Mouse (Mus musculus): Measurements from ENCODE around the gene Tnnt3.

The Tnnt3 gene

DNA sequence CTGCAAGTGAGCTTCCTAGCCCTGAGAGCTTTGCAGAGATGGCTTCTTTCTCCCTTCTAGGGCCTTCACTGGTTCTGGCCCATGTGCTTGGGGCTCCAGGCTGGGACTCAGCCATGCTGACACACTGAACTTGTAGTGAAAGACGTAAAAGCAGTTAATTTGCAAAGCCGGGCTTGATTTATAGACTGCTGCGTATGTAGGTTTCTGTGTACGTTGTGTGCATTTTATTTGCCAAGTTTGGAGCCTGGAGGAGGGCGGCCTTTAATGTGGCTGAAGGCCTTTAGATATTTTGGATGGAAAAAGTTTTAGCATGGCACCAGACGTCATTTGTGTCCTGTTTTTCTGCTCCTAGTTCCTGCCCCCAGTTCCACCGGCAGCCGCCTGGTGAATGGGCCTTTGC, 41.2 kb downstream of the Tnnt3 start:
- DNase-seq (ENCODE audit: low read depth, low spot score): no peak

DNA sequence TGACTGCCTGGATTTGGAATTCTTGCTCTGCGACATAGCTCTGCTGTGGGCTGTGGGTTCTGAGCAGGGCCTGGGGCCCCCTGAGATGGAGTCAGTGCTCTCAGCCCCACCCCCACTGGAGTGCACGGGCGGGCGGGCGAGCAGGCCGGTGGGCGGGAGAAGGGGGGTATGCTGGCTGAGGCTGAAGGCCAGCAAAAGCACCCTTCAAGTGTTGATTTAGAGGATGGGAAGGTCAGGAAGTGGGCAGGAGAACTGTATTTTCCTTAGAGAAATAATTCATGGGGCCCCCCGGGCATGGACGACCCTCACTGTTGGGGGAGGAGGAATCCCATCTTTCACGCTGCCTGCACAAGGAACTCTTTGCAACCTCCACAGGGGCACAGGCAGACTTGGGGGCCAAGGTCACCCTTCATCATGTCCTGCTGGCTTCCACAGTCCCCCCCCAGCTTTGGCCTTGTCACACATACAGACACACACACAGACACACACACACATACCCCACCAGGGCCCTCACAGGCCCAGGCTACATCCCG, 44.2 kb downstream of the Tnnt3 start:
- no peak for DNase-seq (ENCODE audit: low read depth, low spot score)

DNA sequence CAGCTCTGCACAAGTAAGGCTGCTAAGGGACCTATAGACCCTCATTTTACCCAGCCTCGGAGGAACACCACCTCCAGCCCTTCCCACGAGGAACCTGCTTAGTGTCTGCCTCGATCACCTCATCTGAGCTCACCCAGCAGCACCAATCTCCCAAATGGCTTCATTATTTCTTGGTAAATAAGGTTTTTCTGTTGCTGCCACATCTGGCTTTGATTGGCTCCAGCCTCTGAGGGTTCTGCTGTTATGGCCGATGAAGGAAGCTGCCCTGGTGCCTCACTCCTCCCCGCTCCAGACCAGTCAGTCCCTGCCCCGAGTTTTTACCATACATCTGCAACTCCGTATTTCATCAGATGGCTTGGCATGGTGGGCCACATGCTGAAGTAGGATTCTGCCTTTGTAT, 47.3 kb downstream of the Tnnt3 start:
- DNase-seq (ENCODE audit: low read depth, low spot score): no peak

DNA sequence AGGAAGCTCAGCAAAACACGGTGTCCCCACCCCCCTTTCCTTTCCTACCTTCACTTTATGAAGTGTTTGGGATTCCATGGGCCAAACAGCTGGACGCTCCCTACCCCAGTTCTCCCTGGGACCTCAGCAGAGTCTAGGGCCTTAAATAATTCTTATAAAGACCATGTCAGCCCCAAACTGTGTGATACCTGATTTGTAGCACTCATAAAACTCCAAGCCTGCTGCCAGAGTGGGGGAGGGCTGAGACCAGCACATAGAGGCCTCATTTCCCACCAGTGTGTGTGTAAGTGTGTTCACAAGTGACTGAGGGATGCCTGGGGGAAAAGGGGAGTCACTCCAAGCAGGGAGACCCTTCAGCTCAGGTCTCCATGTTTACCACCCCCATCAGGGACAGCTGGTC, 49.2 kb downstream of the Tnnt3 start:
- DNase-seq (ENCODE audit: low read depth, low spot score): no peak

DNA sequence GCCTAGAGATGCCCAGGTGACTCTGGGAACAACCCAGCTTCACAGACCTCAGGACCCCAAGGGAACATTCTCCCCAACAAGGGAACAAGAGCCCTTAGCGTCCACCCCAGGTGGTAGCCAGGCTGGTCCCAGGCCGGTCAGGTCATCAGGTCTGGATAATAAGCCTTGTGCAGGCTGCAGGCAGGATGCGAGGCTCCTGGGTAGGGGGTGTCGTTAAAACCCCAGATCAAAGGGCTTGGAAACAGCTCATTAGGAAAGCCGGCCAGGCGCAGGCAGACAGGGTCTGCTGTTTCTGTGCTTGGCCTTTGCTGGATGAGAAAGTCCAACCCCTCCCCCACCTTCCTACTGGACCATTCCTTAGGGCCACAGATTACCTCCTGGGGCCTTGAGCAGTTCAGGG, 50.1 kb downstream of the Tnnt3 start:
- DNase-seq (ENCODE audit: low read depth, low spot score): no peak

DNA sequence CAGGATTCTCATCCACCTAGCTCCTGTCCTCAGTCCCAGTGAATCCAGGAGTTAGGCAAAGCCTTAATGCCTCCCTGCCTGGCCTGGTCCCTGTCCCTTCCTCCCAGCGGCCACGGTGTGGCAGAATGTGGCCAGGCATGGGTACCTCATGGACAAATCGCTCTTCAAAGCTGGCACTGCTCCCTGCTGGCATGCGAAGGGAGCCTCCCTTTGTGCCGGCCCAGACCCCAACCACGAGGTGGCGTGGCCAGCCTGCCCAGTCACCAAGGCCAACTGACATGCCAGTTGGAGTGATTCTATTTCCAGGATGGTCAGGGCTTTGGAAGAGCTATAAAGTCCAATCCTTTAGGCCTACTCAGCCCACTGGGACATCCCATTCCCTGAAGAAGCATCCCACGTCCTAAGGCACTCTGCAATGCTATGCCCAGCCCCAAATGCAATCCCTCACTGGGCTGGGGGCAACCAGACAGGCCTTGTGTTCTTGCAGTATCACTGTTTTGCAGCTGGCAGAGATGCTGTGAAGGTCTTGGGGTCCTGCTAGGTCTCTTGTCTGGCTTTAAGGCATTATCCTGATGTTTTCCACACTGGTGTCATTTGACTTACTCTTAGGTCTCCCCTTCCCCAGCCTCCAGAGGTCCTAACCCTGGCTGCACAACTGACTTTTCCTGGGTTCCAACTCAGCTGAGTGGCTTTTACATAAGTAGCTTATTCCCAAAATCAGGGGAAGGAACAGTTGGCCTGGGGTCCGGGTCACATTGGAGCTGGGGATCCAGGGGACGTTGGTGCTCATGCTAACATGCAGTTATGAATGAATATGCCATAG, 51.5 kb downstream of the Tnnt3 start:
- DNase-seq (ENCODE audit: low read depth, low spot score): no peak

DNA sequence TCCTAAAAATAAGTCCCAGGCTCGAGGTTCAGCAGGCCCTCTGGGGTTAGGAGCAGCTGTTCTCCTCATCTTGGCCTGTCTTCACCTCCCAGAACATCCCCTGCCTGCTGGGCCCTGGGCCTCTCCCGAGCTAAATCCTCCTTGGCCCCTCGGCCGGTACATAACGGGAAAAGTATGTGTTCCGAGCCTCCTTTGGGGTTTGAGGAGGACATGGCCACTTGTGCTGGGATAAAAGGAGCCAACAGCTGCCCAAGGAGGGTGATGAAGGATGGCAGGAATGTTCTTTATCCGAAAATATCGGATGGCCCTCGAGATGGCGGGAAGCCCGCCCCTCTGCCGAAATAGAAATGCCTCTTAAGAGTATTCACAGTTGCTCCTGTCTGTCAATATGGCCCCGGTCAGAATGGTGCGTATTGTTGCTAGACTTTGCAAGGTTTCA, 52.3 kb downstream of the Tnnt3 start:
- DNase-seq (ENCODE audit: low read depth, low spot score): no peak

DNA sequence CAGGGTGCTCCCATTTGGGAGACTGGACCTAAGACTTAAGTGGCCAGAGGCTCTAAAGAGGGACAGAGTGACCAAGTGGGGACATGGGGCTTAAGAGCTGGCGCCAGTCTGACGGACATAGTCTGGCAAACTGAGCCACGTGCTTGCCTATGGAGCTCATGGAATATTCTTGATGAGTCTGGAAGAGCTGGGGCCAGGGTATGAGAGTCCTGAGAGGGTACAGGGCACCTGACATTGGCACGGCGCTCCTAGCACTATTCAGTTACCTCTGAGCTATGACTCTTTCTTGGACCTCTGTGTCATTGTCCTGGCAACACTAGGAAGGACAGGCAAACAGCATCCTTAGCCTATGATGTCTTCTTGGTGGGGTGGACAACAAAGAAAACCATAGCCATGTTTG, 53.1 kb downstream of the Tnnt3 start:
- no peak for DNase-seq (ENCODE audit: low read depth, low spot score)

DNA sequence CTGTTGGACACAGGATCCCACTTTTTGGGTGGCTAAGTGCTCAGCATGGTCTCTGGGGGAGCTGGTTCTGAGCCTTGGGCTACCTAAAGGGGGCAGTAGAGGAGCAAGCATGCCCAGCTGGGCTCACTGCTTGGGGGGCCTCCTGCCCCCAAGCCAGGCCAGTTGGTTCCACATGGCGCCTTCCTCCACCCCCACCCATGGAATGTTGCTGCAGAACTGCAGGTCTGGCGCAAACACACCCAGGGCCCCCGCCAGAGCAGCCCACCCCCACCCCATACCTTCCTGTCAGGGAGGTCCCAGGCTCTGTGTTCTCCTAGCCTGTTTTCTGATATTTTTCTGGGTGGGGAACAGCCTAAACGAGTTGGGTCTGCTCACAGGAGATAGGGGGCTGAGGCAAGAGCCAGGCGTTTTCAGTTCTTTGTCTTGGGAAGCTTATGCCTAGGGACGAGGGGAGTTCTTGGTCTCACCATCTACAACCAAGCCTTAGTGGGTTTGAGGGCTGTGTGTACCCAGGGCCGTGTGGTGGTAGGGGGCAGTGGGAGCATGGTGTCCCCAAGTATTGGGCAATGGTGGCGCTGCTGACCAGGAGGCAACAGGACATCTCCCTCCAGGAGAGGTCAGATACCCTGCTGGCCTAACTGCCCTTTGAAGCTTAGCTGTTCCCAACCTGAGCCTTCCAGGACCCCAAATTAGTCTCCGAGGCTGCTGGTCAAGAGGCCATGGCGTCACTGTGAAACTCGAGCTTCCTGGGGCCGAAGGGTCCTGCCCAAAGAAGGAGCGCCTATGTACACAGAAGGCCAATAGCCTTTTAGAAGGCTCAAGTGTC, 54.2 kb downstream of the Tnnt3 start:
- DNase-seq (ENCODE audit: low read depth, low spot score): no peak

DNA sequence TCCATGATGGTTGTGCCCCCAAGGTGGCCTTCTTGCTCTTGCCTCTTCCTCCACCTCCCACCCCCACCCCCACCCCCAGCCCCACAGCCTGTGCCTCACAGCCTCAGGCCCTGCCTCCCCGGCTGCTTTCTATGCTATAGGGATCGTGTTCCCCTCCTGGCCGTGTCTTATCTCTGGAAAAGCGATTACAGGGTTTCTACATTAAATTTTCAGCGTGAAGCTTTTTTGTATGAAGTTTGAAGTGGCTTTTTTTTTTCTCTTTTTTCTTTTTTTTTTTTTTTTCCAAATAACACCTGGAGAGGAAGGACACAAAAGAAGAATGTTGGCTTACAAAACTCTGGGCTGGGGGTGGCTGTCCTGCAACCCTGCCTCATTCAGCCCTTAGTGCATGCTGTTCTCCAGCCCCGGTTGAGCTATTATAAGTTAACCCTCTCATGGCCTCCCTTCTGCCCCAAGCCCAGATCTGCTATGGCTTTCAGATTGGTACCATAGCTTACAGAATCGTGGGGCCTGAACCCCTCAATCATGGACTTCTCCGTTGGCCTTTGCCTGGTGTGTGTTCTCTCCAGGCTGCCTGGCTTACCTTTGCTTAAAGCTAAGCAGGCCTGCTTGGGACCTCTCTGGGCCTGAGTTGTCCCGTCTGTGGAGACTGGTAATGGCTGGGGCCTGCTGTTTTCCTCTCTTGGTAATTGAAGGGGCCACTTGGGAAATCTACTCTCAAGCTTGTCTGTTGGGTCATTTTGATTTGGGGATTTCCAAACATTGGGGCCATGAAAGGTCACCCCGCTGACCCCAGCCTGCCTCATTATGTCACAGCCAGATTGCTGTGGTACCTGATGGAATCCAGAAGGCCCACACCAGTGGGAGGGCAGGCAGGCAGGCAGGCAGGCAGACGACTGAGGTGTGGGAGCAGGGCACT, 55.0 kb downstream of the Tnnt3 start:
- DNase-seq (ENCODE audit: low read depth, low spot score): no peak

DNA sequence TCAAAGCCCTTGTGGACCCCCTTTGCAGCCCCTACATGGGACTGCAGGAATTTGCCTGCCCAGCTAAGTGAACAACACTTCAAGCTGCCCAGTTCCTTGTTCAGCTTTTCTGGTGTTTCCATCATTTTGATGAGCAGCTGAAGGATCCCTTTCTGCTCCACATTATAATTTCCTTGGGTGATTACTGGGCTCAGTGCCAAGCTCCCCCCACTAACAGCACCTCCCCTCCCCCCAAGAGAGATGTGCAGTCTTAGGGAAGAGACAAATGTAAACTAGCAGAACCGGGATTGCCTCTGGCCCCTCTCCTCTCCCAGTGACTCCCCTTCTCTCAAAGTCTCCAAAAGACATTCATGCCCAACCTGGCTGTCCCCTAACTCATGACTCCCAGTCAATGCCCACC, 56.0 kb downstream of the Tnnt3 start:
- no peak for DNase-seq (ENCODE audit: low read depth, low spot score)

DNA sequence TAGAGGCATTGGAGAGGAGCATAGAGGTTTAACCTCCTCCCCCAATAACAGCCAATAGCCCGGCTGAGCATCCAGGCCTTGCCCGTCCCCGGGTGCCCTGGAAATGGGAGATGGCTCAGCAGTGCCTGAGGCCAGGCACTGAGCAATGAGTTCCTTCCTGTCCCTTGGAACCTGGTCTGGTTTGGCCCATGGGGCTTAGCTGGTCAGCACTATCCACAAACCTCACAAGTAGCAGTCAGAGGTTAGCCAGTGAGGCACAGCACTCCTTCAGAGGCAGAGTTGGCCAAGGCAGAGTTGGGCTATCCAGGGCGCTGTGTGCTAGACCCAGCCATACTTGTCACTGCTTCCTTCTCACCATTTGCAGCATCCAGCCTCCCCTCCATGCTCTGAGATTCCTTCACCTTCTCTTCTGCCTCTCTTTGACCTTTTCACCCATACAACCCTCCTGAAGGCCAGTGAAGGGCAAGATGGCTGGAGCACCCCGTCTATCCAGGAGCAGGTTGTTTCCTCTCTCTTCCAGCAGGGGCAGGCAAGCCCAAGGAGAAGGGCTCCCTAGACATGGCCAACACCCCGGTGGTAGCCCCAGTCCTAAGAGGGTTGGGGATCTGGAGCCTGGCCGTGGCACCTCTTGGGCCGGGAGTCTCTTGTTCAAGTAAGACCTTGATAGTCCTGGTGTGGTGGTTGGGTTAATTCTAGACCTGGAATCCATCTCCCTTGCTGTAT, 56.9 kb downstream of the Tnnt3 start:
- DNase-seq (ENCODE audit: low read depth, low spot score): no peak

DNA sequence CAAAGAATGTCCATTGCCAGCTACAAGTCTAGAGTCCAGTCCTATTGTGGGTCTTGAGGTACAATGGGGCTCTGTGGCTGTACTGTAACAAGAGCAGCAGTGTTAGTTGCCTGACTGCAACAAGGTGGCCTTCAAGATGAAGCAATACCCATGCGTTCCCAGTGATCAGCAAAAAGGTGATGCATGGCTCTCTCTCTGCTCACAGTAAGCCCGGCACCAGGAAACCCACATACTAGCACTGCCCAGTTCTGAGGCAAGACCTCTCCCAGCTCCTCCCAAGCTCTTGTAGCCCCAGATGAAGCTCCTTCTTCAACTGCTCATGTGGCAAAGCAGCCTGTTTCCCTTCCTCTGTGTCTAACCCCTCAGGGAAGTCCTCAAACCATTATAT, 57.4 kb downstream of the Tnnt3 start:
- no peak for DNase-seq (ENCODE audit: low read depth, low spot score)

DNA sequence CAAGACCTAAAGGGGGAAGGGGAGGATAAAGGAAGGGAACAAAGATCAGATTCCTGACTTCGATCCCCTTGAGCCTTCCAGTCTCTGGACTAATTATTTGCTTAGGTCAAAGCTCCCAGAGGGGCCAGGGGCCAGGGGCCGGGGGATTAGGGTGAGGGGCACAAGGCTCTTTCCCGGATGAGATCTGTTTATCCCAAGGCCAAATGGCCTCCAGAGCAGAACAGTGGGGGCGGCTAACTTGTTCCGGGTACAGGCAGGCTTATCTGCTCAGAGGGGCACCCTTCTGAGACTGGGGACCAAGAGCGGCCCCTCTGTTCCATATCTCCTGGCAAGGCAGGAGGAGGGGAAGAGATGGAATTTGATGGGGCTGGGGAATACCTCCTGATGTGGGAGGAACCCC, 59.1 kb downstream of the Tnnt3 start:
- no peak for DNase-seq (ENCODE audit: low read depth, low spot score)

DNA sequence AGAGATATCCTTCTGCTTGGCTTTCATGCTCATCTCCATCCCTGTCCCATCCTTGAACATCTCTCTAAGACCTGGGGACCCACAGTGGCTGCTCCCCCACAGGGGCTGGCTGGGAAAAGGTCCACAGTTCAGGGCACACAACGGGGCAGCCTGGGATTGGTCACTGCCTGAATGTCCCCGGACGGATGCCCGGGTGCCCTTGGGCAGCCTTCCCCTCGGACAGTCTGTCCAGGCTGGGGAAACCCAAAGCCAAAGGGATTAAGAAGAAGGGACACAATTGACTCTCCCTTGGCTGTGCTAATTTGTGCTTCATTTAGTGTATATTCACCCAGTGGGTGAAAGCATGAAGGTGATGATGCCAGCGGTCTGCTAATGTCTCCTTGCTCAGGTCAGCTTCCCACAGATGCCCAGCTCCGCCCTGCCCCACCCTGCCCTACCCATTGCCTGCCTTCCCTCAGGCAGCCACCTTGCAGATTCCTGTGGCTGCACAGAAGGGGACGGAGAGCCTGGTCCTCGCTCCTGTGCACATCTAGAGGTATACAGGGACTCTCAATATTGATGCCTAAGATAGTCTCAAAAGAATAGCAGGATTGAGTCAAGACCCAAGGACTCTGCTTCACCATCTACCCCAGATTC, 60.0 kb downstream of the Tnnt3 start:
- no peak for DNase-seq (ENCODE audit: low read depth, low spot score)

DNA sequence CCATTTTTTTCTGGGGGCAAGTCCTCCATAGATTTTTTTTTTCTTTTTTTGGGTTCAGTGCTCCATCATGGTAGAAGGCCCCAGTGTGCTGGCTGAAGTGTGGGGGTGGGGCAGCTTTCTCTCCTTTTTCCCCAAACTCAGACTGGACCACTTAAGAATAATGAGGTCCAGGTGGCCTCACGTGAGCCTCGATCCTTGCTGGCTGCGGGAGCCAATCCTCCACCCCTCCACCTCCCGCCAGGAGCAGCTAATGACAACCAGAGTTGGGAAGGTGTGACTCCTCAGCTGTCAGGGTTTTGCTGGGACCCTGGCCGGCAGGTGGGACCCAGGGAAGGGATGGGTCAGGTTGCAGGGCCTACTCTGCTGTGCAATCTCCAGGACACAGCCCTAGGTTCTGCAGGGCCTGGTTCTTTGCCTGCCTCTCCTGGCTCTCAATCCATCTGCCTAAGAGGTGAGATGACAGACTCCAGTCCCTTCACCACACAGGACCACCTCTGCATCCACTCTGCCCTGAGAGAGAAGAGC, 61.1 kb downstream of the Tnnt3 start:
- no peak for DNase-seq (ENCODE audit: low read depth, low spot score)

DNA sequence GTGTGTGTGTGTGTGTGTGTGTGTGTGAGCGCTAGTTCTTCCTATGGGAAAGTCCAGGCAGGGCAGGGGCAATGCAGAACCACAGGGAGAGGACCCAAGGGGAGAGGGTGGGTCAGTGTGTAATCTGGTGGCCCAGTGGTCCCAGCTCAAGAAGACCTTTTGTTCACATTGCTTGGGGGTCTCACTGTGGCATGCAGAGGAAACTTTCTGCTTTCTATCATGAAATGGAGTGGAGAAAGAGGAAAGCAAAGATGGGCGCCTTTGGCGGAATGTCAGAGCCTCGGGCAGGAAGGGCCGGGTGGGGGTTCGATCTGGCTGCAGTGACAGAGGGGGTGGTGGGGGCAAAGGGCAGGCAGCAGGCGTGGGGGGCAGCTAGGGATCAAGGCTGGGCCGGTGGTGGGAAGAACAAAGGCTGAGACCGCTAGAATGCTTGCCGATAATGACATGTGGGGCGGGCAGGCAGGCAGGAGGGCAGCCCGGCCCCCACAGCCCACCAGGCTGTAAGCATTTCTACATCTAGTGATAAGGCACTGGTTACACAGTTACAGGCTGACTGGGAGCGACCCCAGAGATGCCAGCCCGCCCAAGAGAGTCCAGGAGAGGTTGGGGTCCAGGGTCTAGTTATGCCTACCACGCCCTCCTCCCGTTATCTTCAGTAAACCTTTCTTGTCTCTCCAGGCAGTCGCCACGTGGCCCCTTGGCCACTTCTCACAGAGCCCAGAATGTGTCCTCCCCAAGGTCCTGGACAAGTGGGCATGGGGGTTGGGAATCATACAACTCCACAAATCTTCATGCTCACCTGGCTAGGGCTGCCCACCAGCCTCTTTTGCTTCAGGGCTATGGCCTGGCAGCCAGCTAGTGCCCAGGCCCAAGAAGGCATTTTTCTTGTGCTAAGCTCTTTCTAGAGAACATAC, 62.6 kb downstream of the Tnnt3 start:
- no peak for DNase-seq (ENCODE audit: low read depth, low spot score)

DNA sequence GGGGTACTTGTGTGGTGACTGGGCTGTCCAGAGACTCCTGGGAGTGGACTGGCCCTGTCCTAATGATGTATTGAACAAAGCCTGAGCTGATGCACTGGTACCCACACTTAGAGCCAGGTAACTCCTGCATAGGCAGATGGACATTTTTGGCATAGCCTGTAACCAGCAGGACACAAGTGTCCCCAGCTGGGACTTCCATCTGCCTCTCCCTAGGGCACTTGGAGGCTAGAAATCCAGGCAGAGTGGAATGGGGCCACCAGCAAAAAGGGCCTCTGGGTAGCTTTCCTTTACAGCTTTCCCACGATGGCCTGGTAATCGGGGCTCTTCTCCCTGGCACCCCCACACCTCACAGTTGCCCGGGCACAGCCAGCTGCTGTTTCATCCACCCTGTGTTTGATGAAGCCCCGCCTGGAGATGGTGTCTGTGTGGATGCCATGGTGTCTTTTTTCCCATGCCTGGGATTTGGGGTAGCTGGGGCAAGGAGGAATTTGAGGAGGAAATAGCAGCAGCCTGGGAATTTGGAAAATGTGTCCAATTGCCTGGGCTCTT, 63.3 kb downstream of the Tnnt3 start:
- DNase-seq (ENCODE audit: low read depth, low spot score): no peak

DNA sequence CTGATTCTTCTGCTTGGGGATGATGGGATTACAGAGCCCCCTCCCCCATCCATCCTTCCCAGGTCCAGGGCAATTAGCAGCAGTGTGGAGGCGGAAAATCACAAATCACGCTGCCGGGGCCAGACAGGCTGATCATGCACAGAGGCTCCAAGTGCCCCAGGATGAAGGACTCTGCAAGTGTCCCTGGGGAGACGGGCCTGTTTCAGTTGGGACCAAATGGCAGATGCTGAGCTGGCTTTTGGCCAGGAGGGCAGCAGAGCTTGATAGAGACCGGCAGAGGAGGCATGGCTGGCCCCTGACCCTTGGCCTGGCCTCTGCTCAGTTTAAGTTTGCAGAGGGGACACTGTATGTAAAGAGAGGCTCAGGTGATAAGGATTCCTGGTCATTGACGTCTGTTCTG, 64.5 kb downstream of the Tnnt3 start:
- DNase-seq (ENCODE audit: low read depth, low spot score): no peak
